Mouse (Mus musculus) heart, adult 2 months (tissue): ENCODE measurements at regions not wholly inside any gene's neighbourhood (a gene's known extent, or its start where the extent isn't known, plus 50 kb on each side); places are given as distances from the start of the nearest gene placed in this dataset.

Source experiments
- CTCF ChIP-seq: fragments of 200-600 bp; IDR thresholded peaks from 2 replicates; pipeline ENCODE4 v1.8.1; 2022; ENCODE audit warnings: antibody characterized with exemption, mild to moderate bottlenecking, moderate library complexity
- POLR2A ChIP-seq: fragments of 200-500 bp; IDR thresholded peaks from 2 replicates; pipeline ENCODE4 v1.6.1; 2011; ENCODE audit warnings: mild to moderate bottlenecking, low read depth, low read length, control low read depth; ENCODE audit not compliant: insufficient read depth

DNA sequence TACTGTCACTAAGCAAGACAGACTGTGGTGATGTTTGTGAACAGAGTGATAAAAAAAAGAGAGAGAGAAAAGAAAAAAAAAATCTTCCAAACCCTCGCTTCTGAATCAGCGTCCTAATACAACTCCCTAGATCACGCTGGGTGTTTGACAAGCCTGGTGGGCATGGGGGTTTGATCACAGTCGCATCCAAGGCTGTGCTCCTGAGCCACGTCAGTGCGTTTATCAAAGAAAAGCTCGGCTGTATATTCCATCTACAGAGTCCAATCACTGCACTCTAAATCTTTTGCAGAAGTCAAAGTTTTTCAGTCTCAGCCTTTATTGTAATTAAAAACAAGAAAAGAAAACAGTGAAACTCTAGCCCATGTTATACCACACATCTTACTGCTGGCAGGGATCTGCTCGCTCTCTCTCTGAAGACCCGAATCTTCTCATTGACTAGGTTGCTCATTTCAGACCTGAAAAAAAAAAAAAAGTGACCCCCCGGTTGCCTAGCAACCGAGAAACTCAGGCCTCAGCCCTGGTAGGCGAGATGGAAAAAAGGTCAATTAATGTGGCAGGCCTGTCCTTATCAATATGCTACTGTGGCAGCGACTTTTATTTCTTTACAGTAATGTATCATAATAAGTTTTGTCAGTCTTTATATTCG lies 121.2 kb upstream of the Eef1e1 start:
- TF ChIP-seq CTCF (no peak), POLR2A (no peak)
